Mouse (Mus musculus): ENCODE data around the gene Wdr82. TPM values are rescaled to one million over a fixed set of nuclear protein-coding genes. Genes with fewer than 3 reads are reported as not detected.

The Wdr82 gene
- polyA plus RNA-seq, 1 experiment from 2014 or later = 27.1 TPM

GRCm38 (mm10) chr9:106225469-106226150, 54.9 kb downstream of the Wdr82 start:
- peak overlapping the region; percentile 34; the same call in 1 of the 2 replicates for H3K9ac ChIP-seq (ENCODE audit: low read depth, low read length)
- no peaks in the 10 kb centered on the region for H3K9me3 ChIP-seq (ENCODE audit: control insufficient read depth, low read length)
- H3K4me1 ChIP-seq (ENCODE audit: control insufficient read depth, insufficient read depth, low read length) = peaks cover 18% of the 10 kb centered on the region
- peak overlapping the region; percentile 64 for H3K4me2 ChIP-seq (replicated peaks; ENCODE audit: low read depth, low read length)
- peak overlapping the region; percentile 31 for H3K4me3 ChIP-seq (ENCODE audit: low read length)
- no peaks in the 10 kb centered on the region for H3K36me3 ChIP-seq (ENCODE audit: control insufficient read depth, insufficient read depth, low read length)
- H3K27ac ChIP-seq (ENCODE audit: low read depth, low read length) = no peak overlapping the region; the same call in 1 of the 2 replicates
- 47% methylated on average over 24 of the region's 24 CpGs for WGBS
- peaks cover 4% of the 10 kb centered on the region; the same call in 1 of the 2 replicates for H3K27me3 ChIP-seq (ENCODE audit: control insufficient read depth, insufficient read depth, low read length)
- peak; percentile 17; the same call in 1 of the 2 replicates for ATAC-seq (ENCODE audit: low FRiP score, low TSS enrichment)

GRCm38 (mm10) chr9:106226151-106226682, 55.5 kb downstream of the Wdr82 start:
- 5% methylated on average over 34 of the region's 34 CpGs for WGBS

GRCm38 (mm10) chr9:106227790-106228429, 57.2 kb downstream of the Wdr82 start:
- H3K27ac ChIP-seq (ENCODE audit: low read depth, low read length) = no peak overlapping the region
- no peak overlapping the region for H3K4me3 ChIP-seq (ENCODE audit: low read length)
- no peak overlapping the region for H3K4me2 ChIP-seq (replicated peaks; ENCODE audit: low read depth, low read length)
- no peak overlapping the region for H3K9ac ChIP-seq (ENCODE audit: low read depth, low read length)
- peaks cover 9% of the 10 kb centered on the region; the same call in 1 of the 2 replicates for H3K4me1 ChIP-seq (ENCODE audit: control insufficient read depth, insufficient read depth, low read length)
- no peak for ATAC-seq (ENCODE audit: low FRiP score, low TSS enrichment)
- 69% methylated on average over 8 of the region's 8 CpGs for WGBS
- H3K27me3 ChIP-seq (ENCODE audit: control insufficient read depth, insufficient read depth, low read length) = peaks cover 4% of the 10 kb centered on the region; the same call in 1 of the 2 replicates
- no peaks in the 10 kb centered on the region for H3K9me3 ChIP-seq (ENCODE audit: control insufficient read depth, low read length)
- peaks cover 6% of the 10 kb centered on the region; the same call in 1 of the 2 replicates for H3K36me3 ChIP-seq (ENCODE audit: control insufficient read depth, insufficient read depth, low read length)

More at GRCm38 (mm10) chr9:106226151-106226682, 55.5 kb downstream of the Wdr82 start:
- peaks cover 12% of the 10 kb centered on the region for H3K4me1 ChIP-seq (ENCODE audit: control insufficient read depth, insufficient read depth, low read length)
- no peaks in the 10 kb centered on the region for H3K9me3 ChIP-seq (ENCODE audit: control insufficient read depth, low read length)
- no peaks in the 10 kb centered on the region for H3K36me3 ChIP-seq (ENCODE audit: control insufficient read depth, insufficient read depth, low read length)
- peak overlapping the region; percentile 64 for H3K4me2 ChIP-seq (replicated peaks; ENCODE audit: low read depth, low read length)
- peak; percentile 73 for ATAC-seq (ENCODE audit: low FRiP score, low TSS enrichment)
- H3K27ac ChIP-seq (ENCODE audit: low read depth, low read length) = no peak overlapping the region; the same call in 1 of the 2 replicates
- peak overlapping the region; percentile 31 for H3K4me3 ChIP-seq (ENCODE audit: low read length)
- H3K27me3 ChIP-seq (ENCODE audit: control insufficient read depth, insufficient read depth, low read length) = peaks cover 4% of the 10 kb centered on the region; the same call in 1 of the 2 replicates
- H3K9ac ChIP-seq (ENCODE audit: low read depth, low read length) = peak overlapping the region; percentile 34; the same call in 1 of the 2 replicates

GRCm38 (mm10) chr9:106230051-106230733, 59.5 kb downstream of the Wdr82 start:
- H3K36me3 ChIP-seq (ENCODE audit: control insufficient read depth, insufficient read depth, low read length) = peaks cover 21% of the 10 kb centered on the region; the same call in 1 of the 2 replicates
- no peak overlapping the region for H3K4me3 ChIP-seq (ENCODE audit: low read length)
- no peak overlapping the region for H3K4me2 ChIP-seq (replicated peaks; ENCODE audit: low read depth, low read length)
- no peak overlapping the region for H3K9ac ChIP-seq (ENCODE audit: low read depth, low read length)
- no peak for ATAC-seq (ENCODE audit: low FRiP score, low TSS enrichment)
- H3K27me3 ChIP-seq (ENCODE audit: control insufficient read depth, insufficient read depth, low read length) = peaks cover 1% of the 10 kb centered on the region; the same call in 1 of the 2 replicates
- peaks cover 9% of the 10 kb centered on the region; the same call in 1 of the 2 replicates for H3K4me1 ChIP-seq (ENCODE audit: control insufficient read depth, insufficient read depth, low read length)
- WGBS = 74% methylated on average over 9 of the region's 9 CpGs
- no peak overlapping the region for H3K27ac ChIP-seq (ENCODE audit: low read depth, low read length)
- no peaks in the 10 kb centered on the region for H3K9me3 ChIP-seq (ENCODE audit: control insufficient read depth, low read length)

- no peak for ATAC-seq (ENCODE audit: low FRiP score, low TSS enrichment)
- H3K36me3 ChIP-seq (ENCODE audit: control insufficient read depth, insufficient read depth, low read length) = peaks cover 27% of the 10 kb centered on the region; the same call in 1 of the 2 replicates
- 61% methylated on average over 3 of the region's 3 CpGs for WGBS
- H3K4me2 ChIP-seq (replicated peaks; ENCODE audit: low read depth, low read length) = no peak overlapping the region
- peaks cover 7% of the 10 kb centered on the region; the same call in 1 of the 2 replicates for H3K4me1 ChIP-seq (ENCODE audit: control insufficient read depth, insufficient read depth, low read length)
- H3K27ac ChIP-seq (ENCODE audit: low read depth, low read length) = no peak overlapping the region
- no peaks in the 10 kb centered on the region; the same call in 1 of the 2 replicates for H3K27me3 ChIP-seq (ENCODE audit: control insufficient read depth, insufficient read depth, low read length)
- H3K9me3 ChIP-seq (ENCODE audit: control insufficient read depth, low read length) = no peaks in the 10 kb centered on the region
- H3K4me3 ChIP-seq (ENCODE audit: low read length) = no peak overlapping the region
- H3K9ac ChIP-seq (ENCODE audit: low read depth, low read length) = no peak overlapping the region
These were observed 60.0 kb downstream of the Wdr82 start for GRCm38 (mm10) chr9:106230734-106231106.

GRCm38 (mm10) chr9:106231220-106231619, 60.5 kb downstream of the Wdr82 start:
- Histone ChIP-seq H3K9me3 (ENCODE audit: control insufficient read depth, low read length) (no peaks in the 10 kb centered on the region), H3K27me3 (ENCODE audit: control insufficient read depth, insufficient read depth, low read length) (no peaks in the 10 kb centered on the region; the same call in 1 of the 2 replicates), H3K27ac (ENCODE audit: low read depth, low read length) (no peak overlapping the region), H3K9ac (ENCODE audit: low read depth, low read length) (no peak overlapping the region), H3K4me3 (ENCODE audit: low read length) (no peak overlapping the region), H3K4me1 (ENCODE audit: control insufficient read depth, insufficient read depth, low read length) (peaks cover 5% of the 10 kb centered on the region; the same call in 1 of the 2 replicates), H3K36me3 (ENCODE audit: control insufficient read depth, insufficient read depth, low read length) (peaks cover 30% of the 10 kb centered on the region), H3K4me2 (replicated peaks; ENCODE audit: low read depth, low read length) (no peak overlapping the region)
- 75% methylated on average over 7 of the region's 7 CpGs for WGBS
- no peak for ATAC-seq (ENCODE audit: low FRiP score, low TSS enrichment)

GRCm38 (mm10) chr9:106231816-106232215, 61.1 kb downstream of the Wdr82 start:
- Histone ChIP-seq H3K4me2 (replicated peaks; ENCODE audit: low read depth, low read length) (no peak overlapping the region), H3K27ac (ENCODE audit: low read depth, low read length) (no peak overlapping the region), H3K36me3 (ENCODE audit: control insufficient read depth, insufficient read depth, low read length) (peaks cover 36% of the 10 kb centered on the region), H3K4me1 (ENCODE audit: control insufficient read depth, insufficient read depth, low read length) (no peaks in the 10 kb centered on the region), H3K9ac (ENCODE audit: low read depth, low read length) (no peak overlapping the region), H3K27me3 (ENCODE audit: control insufficient read depth, insufficient read depth, low read length) (no peaks in the 10 kb centered on the region; the same call in 1 of the 2 replicates), H3K9me3 (ENCODE audit: control insufficient read depth, low read length) (no peaks in the 10 kb centered on the region), H3K4me3 (ENCODE audit: low read length) (no peak overlapping the region)
- ATAC-seq (ENCODE audit: low FRiP score, low TSS enrichment) = no peak
- 85% methylated on average over 4 of the region's 4 CpGs for WGBS

- Histone ChIP-seq H3K9ac (ENCODE audit: low read depth, low read length) (no peak overlapping the region), H3K4me1 (ENCODE audit: control insufficient read depth, insufficient read depth, low read length) (no peaks in the 10 kb centered on the region), H3K36me3 (ENCODE audit: control insufficient read depth, insufficient read depth, low read length) (peaks cover 46% of the 10 kb centered on the region), H3K9me3 (ENCODE audit: control insufficient read depth, low read length) (no peaks in the 10 kb centered on the region), H3K27ac (ENCODE audit: low read depth, low read length) (no peak overlapping the region), H3K4me2 (replicated peaks; ENCODE audit: low read depth, low read length) (no peak overlapping the region), H3K27me3 (ENCODE audit: control insufficient read depth, insufficient read depth, low read length) (no peaks in the 10 kb centered on the region), H3K4me3 (ENCODE audit: low read length) (no peak overlapping the region)
- no peak for ATAC-seq (ENCODE audit: low FRiP score, low TSS enrichment)
- 97% methylated on average over 3 of the region's 3 CpGs for WGBS
These were observed 62.2 kb downstream of the Wdr82 start for GRCm38 (mm10) chr9:106232956-106233355.

Measured in kidney, embryonic 14.5 days (tissue).